Mouse (Mus musculus) liver, embryonic 16.5 days (tissue): Measurements from ENCODE around the gene Notch1. TPM values are rescaled to one million over a fixed set of nuclear protein-coding genes. Genes with fewer than 3 reads are reported as not detected.

Source experiments
- ATAC-seq: fragments of 200-750 bp; cut with Nextera tagmentation; 2 replicates; pipeline ENCODE4 v1.8.0; 2017; ENCODE audit warnings: low read depth, mild to moderate bottlenecking, moderate number of reproducible peaks, moderate library complexity
- H3K27ac ChIP-seq: fragments of 300-500 bp; sonication (generic); 2 replicates; pipeline ENCODE4 v1.5.1; 2014; ENCODE audit warnings: mild to moderate bottlenecking, low read length
- H3K27me3 ChIP-seq: fragments of 300-500 bp; sonication (generic); 2 replicates; pipeline ENCODE4 v1.6.1; 2014; ENCODE audit warnings: low read depth, low read length, mixed read lengths; ENCODE audit not compliant: control insufficient read depth, insufficient read depth
- H3K36me3 ChIP-seq: fragments of 300-500 bp; sonication (generic); 2 replicates; pipeline ENCODE4 v1.6.1; 2014; ENCODE audit warnings: mild to moderate bottlenecking; ENCODE audit not compliant: control insufficient read depth, insufficient read depth
- H3K4me1 ChIP-seq: fragments of 300-500 bp; sonication (generic); 2 replicates; pipeline ENCODE4 v1.6.1; 2014; ENCODE audit warnings: low read depth, low read length, mixed read lengths; ENCODE audit not compliant: control insufficient read depth
- H3K4me2 ChIP-seq: fragments of 300-500 bp; sonication (generic); 2 replicates; pipeline ENCODE4 v1.6.1; 2014; ENCODE audit warnings: low read depth, low read length, mixed read lengths
- H3K4me3 ChIP-seq: fragments of 300-500 bp; sonication (generic); 2 replicates; pipeline ENCODE4 v1.5.1; 2014; ENCODE audit warnings: low read depth, mild to moderate bottlenecking, low read length
- H3K9ac ChIP-seq: fragments of 300-500 bp; sonication (generic); 2 replicates; pipeline ENCODE4 v1.6.1; 2014; ENCODE audit warnings: low read depth, low read length
- H3K9me3 ChIP-seq: fragments of 300-500 bp; sonication (generic); replicated peaks from 2 replicates; pipeline ENCODE4 v1.6.1; 2016; ENCODE audit warnings: low read length; ENCODE audit not compliant: control insufficient read depth
- WGBS: fragments of 180-500 bp; shearing (Covaris S2); extraction: QIAGEN DNeasy Blood & Tissue Kit; methylation state at CpG from one replicate; pipeline ENCODE4 v1.1.7; 2014; ENCODE audit not compliant: insufficient replicate concordance; 5-methylcytosine and 5-hydroxymethylcytosine counted together
- polyA plus RNA-seq: library from polyadenylated mRNA; unstranded; fragments of >200 nt; fragmentation: Nextera tagmentation; extraction: Ambion mirVana; gene quantifications from 2 replicates; pipeline ENCODE4 v1.2.1, GENCODE M21; 2015

Gene Notch1
- polyA plus RNA-seq, 1 experiment from 2014 or later = 2.8 TPM

DNA sequence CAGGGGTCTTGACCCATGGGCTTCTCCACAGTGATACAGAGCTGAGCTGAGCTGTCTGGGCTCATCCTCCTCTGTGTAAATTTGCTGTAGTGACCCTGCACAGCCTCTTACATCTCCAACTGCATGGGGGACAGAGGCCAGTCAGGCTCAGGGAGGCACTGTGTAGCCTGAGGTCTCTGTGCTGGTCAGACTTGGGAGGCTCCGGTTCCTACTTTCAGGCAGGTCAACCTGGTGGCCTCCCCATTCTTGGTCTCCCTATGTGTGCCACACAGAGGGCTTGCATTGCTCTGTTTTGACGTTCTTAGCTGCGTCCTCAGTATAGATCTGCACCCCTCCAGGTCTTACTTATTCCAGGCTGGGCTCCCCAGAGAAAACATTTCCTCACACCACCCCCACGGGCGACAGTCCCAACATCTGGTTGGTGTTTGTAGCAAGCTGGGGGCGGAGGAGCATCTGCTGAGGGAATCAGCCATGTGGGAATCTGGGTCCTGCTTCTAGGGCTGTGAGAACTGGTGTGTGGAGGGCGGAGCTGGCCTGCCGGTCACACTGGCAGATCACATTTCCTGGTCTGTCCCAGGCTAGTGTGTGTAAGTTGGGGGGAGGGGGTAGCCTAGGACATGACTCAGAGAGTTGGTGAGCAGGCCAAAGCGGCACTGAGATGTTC is 9.0 kb upstream of the Notch1 start:
- Histone ChIP-seq H3K36me3 (no peaks in the 10 kb centered on the region), H3K27ac (no peak overlapping the region; the same call in 1 of the 2 replicates), H3K9ac (no peak overlapping the region), H3K4me1 (peaks cover 3% of the 10 kb centered on the region), H3K9me3 (no peaks in the 10 kb centered on the region), H3K4me3 (no peak overlapping the region), H3K27me3 (no peaks in the 10 kb centered on the region), H3K4me2 (no peak overlapping the region)
- ATAC-seq = peak; percentile 60
- 26% methylated on average over 9 of the region's 9 CpGs for WGBS

DNA sequence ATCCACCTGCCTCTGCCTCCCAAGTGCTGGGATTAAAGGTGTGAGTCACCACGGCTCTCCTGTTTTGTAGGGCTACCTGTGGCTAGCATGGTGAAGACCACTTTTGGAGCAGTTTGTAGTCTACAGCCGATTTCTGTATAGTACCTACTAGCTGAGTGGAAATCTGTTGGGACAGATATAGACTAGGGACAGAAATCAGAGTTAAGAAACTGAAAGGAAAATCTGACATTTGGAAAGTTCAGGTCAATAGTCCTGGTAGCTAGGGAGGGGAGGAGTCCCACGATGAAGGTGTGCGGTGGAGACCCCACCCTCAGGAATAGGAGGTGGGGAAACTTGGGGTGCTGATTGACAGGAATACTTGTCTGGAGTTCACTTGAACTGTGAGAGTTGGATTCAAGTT is 5.9 kb upstream of the Notch1 start:
- no peaks in the 10 kb centered on the region for H3K9me3 ChIP-seq
- no peaks in the 10 kb centered on the region for H3K36me3 ChIP-seq
- H3K27ac ChIP-seq = no peak overlapping the region
- H3K27me3 ChIP-seq = no peaks in the 10 kb centered on the region
- no peak overlapping the region for H3K9ac ChIP-seq
- H3K4me3 ChIP-seq = no peak overlapping the region
- ATAC-seq = no peak
- H3K4me2 ChIP-seq = no peak overlapping the region
- peaks cover 3% of the 10 kb centered on the region for H3K4me1 ChIP-seq
- 59% methylated on average over 4 of the region's 4 CpGs for WGBS

GRCm38 (mm10) chr2:26519753-26520152 is 3.3 kb upstream of the Notch1 start:
- no peak overlapping the region for H3K4me2 ChIP-seq
- H3K27ac ChIP-seq = no peak overlapping the region
- H3K9ac ChIP-seq = no peak overlapping the region
- 70% methylated on average over 6 of the region's 6 CpGs for WGBS
- H3K36me3 ChIP-seq = no peaks in the 10 kb centered on the region
- H3K27me3 ChIP-seq = no peaks in the 10 kb centered on the region
- no peak for ATAC-seq
- H3K4me3 ChIP-seq = no peak overlapping the region
- H3K9me3 ChIP-seq = no peaks in the 10 kb centered on the region
- H3K4me1 ChIP-seq = peaks cover 2% of the 10 kb centered on the region; the same call in 1 of the 2 replicates

- WGBS = 61% methylated on average over 5 of the region's 5 CpGs
- Histone ChIP-seq H3K4me1 (peaks cover 2% of the 10 kb centered on the region), H3K9ac (no peak overlapping the region), H3K27ac (no peak overlapping the region), H3K27me3 (no peaks in the 10 kb centered on the region), H3K4me2 (no peak overlapping the region), H3K36me3 (no peaks in the 10 kb centered on the region), H3K4me3 (no peak overlapping the region), H3K9me3 (no peaks in the 10 kb centered on the region)
- no peak for ATAC-seq
Measured at GRCm38 (mm10) chr2:26516987-26517386, 524 bp upstream of the Notch1 start.

DNA sequence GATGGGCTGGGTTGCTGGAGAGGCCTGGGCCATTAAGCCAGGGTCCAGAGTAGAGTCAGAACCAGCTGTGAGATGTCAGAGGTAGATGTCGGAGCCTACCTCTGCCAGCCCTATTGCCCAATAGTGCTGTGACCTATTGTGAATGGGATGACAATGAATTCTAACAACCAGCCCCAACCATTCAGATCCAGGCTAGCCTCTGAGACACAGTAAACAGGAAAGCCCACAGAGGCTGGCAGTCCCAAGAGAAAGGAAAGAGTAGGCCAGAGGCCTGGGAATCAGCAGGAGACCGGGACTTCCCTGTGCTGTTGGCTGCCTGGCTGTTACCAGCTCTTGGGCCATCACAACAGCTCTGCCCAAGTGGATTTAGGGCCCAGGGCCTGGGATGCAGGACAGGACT is 1.1 kb downstream of the Notch1 start:
- no peak overlapping the region for H3K27ac ChIP-seq
- WGBS = 58% methylated on average over 2 of the region's 2 CpGs

DNA sequence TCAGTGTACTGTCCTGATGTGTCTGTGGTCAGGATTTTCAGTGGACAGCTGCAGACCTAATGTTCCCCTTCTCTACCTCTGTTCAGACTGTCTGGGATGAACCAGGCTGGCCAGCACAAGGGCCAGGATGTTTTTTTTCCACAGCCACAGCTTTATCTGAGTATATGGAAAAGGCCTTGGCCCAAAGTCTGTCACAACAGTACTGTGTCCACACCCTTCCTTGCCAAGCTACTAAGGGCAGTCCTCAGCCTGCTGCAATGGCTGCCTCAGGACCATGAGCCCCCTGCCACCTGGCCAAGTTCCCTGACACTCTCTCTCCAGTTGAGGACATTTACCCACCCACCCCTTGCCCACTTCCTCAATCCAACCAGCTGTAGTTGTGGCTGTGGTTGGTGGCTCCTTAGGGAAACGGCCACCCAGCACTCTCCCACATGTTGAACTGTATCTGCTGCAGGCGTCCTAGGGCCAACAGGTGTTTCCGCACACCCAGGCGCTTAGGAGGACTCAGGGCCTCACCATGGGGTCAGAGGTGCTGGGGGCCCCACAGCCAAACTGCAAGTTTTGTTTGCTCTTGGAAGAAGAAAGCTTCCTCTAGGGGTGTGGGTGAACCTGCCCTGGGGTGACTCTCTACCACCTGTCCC is 3.2 kb downstream of the Notch1 start:
- no peak overlapping the region for H3K4me2 ChIP-seq
- no peak overlapping the region for H3K9ac ChIP-seq
- ATAC-seq = 0 out of 2 replicates have a peak, but pooled peaks have one; percentile 16
- H3K27ac ChIP-seq = no peak overlapping the region
- H3K4me1 ChIP-seq = peaks cover 2% of the 10 kb centered on the region
- WGBS = 28% methylated on average over 4 of the region's 4 CpGs
- no peak overlapping the region for H3K4me3 ChIP-seq
- H3K36me3 ChIP-seq = no peaks in the 10 kb centered on the region
- H3K9me3 ChIP-seq = no peaks in the 10 kb centered on the region
- H3K27me3 ChIP-seq = no peaks in the 10 kb centered on the region

More for the DNA sequence above, 1.1 kb downstream of the Notch1 start:
- ATAC-seq = no peak
- no peak overlapping the region for H3K4me2 ChIP-seq
- no peaks in the 10 kb centered on the region for H3K9me3 ChIP-seq
- no peaks in the 10 kb centered on the region for H3K27me3 ChIP-seq
- H3K4me1 ChIP-seq = peaks cover 2% of the 10 kb centered on the region
- H3K36me3 ChIP-seq = no peaks in the 10 kb centered on the region
- no peak overlapping the region for H3K9ac ChIP-seq
- H3K4me3 ChIP-seq = no peak overlapping the region

DNA sequence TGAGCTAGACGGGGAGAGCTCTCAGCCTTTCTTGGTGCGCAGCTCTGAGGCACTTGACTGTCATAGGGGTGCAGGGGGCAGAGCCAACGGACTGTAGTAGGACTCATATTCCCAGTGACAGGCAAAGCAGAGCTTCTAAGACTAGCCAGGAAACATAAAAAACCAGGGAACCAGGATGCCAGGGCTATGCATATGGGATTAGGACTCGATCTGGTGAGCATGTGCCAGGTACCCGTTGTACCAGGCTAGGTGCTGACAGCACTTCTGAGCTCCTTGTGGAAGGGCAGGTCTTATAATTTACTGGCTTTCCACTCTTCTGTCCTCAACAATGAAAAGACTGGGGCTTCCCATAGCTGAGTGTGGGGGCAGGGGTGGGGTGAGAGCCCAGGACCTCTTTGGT is 7.8 kb downstream of the Notch1 start:
- no peak for ATAC-seq
- no peak overlapping the region for H3K9ac ChIP-seq
- H3K4me2 ChIP-seq = no peak overlapping the region
- H3K27ac ChIP-seq = no peak overlapping the region
- H3K4me1 ChIP-seq = peaks cover 13% of the 10 kb centered on the region
- 55% methylated on average over 5 of the region's 5 CpGs for WGBS
- H3K4me3 ChIP-seq = no peak overlapping the region
- H3K27me3 ChIP-seq = peaks cover 9% of the 10 kb centered on the region
- H3K9me3 ChIP-seq = no peaks in the 10 kb centered on the region
- no peaks in the 10 kb centered on the region for H3K36me3 ChIP-seq

- no peak overlapping the region for H3K9ac ChIP-seq
- no peak overlapping the region for H3K4me3 ChIP-seq
- H3K4me1 ChIP-seq = peaks cover 13% of the 10 kb centered on the region
- H3K27ac ChIP-seq = no peak overlapping the region
- no peaks in the 10 kb centered on the region for H3K9me3 ChIP-seq
- no peak for ATAC-seq
- 21% methylated on average over 6 of the region's 6 CpGs for WGBS
- H3K4me2 ChIP-seq = no peak overlapping the region
- H3K27me3 ChIP-seq = peaks cover 16% of the 10 kb centered on the region
- no peaks in the 10 kb centered on the region for H3K36me3 ChIP-seq
Measured at GRCm38 (mm10) chr2:26507961-26508391, 8.5 kb downstream of the Notch1 start.

DNA sequence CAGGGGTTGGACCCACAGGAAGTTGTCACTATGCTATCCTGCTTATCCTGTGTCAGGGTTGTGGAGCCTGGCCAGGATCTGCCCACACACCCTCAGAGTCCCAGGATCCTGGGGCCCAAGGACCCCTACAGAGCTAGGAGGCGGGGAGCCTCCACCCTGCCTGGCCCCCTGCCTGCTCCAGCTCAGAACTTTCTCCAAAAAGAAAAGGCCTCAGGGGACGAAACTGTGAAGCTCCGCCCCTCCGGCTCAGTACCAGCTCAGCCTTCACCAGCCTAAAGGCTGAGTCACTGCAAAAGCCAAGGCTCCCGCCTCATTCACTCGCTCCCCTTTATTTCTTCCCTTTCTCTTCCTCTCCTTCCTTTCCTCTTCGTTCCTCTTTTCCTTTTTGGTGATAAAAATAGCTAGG is 9.0 kb downstream of the Notch1 start:
- no peak overlapping the region for H3K4me3 ChIP-seq
- H3K27ac ChIP-seq = peak overlapping the region; percentile 52
- no peaks in the 10 kb centered on the region for H3K36me3 ChIP-seq
- 7% methylated on average over 7 of the region's 7 CpGs for WGBS
- H3K4me2 ChIP-seq = no peak overlapping the region
- H3K9me3 ChIP-seq = no peaks in the 10 kb centered on the region
- H3K27me3 ChIP-seq = peaks cover 21% of the 10 kb centered on the region
- no peak for ATAC-seq
- peaks cover 13% of the 10 kb centered on the region for H3K4me1 ChIP-seq
- no peak overlapping the region for H3K9ac ChIP-seq
